Comparison of ENCODE assay signal across 12 mouse cellular contexts in the genomic region with DNA sequence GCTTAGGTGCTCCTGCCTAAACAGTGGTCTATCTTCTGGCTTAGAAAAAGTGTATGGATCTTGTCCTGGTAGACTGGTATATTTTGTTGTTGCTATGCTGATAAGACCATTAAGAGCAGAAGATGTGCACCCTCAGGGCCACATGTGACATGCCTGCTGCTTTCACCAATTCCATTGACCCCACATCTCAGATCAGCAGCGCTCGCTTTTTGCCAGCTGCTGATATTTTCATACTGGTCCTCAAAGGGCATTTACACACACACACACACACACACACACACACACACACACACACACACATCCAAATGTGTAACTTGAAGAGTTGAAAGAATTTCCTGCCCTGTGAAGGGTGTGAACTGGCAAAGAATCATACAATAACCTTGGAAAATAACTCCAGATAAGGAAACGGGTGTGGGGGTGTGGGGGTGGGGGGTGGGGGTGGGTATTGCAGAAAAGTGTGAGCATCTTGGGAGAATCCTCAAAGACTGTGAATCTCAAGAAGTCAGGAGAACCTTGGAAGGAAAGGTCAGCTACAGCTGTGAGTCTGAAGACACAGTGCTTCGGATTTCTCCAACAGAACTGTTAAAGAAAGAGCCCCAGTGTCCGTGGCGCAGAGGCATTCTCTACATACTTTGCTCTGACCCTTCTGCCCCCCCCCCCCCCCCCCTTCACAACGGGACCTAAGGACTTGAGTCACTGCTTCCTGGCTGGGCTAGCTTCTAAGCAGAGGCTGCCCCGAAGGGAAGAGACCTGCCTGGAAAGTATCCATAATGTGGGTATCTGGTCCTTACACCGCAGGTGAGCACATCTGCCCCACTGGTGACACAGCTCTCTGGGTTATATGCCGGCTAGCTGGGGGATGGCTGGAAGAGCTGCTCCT. TPM values are rescaled to one million over a fixed set of nuclear protein-coding genes. Genes with fewer than 3 reads are reported as not detected.
DNase-seq lines count a peak whose midpoint lies in the region; ATAC-seq and TF ChIP-seq lines count a peak whose summit lies in the region.
"Had no signal": no experiment of that assay in that cellular context is flagged by ENCODE, and none has a peak within 500 bp of the region (broad histone marks: within the 10 kb centered on the region; RNA-seq: fewer than 3 reads in every experiment).

No protein-coding gene starts in this region.

- H3K4me3 ChIP-seq in lung, postnatal 0 days (ENCODE audit: low read depth, low read length) = no peak overlapping the region
- H3K4me3 ChIP-seq in heart, embryonic 12.5 days = no peak overlapping the region
- H3K4me3 ChIP-seq in thymus, adult 2 months (ENCODE audit: control insufficient read depth, insufficient read depth, low read length) = no peak overlapping the region
- H3K4me3 ChIP-seq: limb, embryonic 10.5 days had no signal

- peak; percentile 83 for ATAC-seq in lung, postnatal 0 days
- peak; percentile 51 for ATAC-seq in heart, embryonic 12.5 days (ENCODE audit: insufficient number of reproducible peaks, low FRiP score)

- no peaks in the 10 kb centered on the region for H3K9me3 ChIP-seq in lung, postnatal 0 days (ENCODE audit: low read length)
- 0 out of 2 replicates have a peak, but pooled peaks cover 2% of the 10 kb centered on the region for H3K9me3 ChIP-seq in heart, embryonic 12.5 days (replicated peaks)
- H3K9me3 ChIP-seq: limb, embryonic 10.5 days had no signal

- no peak for TF ChIP-seq EP300 in lung, postnatal 0 days (IDR thresholded peaks at IDR 0.05)

- DNase-seq in heart, adult 11 months = peak; percentile 95
- DNase-seq in heart, postnatal 25 days (ENCODE audit: low spot score) = no peak
- peak; percentile 45 for DNase-seq in lung, postnatal 0 days (ENCODE audit: low spot score)
- DNase-seq in lung, adult 18-20 months = no peak
- DNase-seq in kidney, postnatal 25 days = peak; percentile 32 to 38
- DNase-seq in thymus, adult 2 months = no peak
- DNase-seq in right cerebral cortex, postnatal 36 days (ENCODE audit: low spot score in 2 of 2) = no peak
- DNase-seq: cerebellum, postnatal 10 days; gastrocnemius, postnatal 10 days had no signal

- no peaks in the 10 kb centered on the region for H3K36me3 ChIP-seq in lung, postnatal 0 days (ENCODE audit: insufficient read depth, low read length)
- H3K36me3 ChIP-seq in heart, embryonic 12.5 days = no peaks in the 10 kb centered on the region
- H3K36me3 ChIP-seq in thymus, adult 2 months (ENCODE audit: control insufficient read depth, insufficient read depth, low read length) = no peaks in the 10 kb centered on the region
- H3K36me3 ChIP-seq: limb, embryonic 10.5 days had no signal

- H3K27me3 ChIP-seq in lung, postnatal 0 days (replicated peaks; ENCODE audit: insufficient read depth, low read length) = no peaks in the 10 kb centered on the region
- no peaks in the 10 kb centered on the region for H3K27me3 ChIP-seq in heart, embryonic 12.5 days (replicated peaks)
- no peaks in the 10 kb centered on the region for H3K27me3 ChIP-seq in thymus, adult 2 months (ENCODE audit: control insufficient read depth, insufficient read depth, low read length)

- no peak for TF ChIP-seq CTCF in lung, postnatal 0 days (IDR thresholded peaks at IDR 0.05)
- no peak for TF ChIP-seq CTCF in thymus, adult 2 months (IDR thresholded peaks at IDR 0.05; ENCODE audit: borderline replicate concordance, control insufficient read depth, extremely low read depth, insufficient read depth, low read length, poor library complexity)

- H3K4me2 ChIP-seq in lung, postnatal 0 days (replicated peaks; ENCODE audit: low read depth, low read length) = 0 out of 2 replicates have a peak overlapping the region, but pooled peaks have one; percentile 11
- H3K4me2 ChIP-seq in heart, embryonic 12.5 days = peak overlapping the region; percentile 36

- TF ChIP-seq POLR2A in thymus, adult 2 months (IDR thresholded peaks at IDR 0.05; ENCODE audit: control insufficient read depth, extremely low read depth, insufficient read depth, low read length, poor library complexity) = no peak

- WGBS in lung, postnatal 0 days = 19% methylated on average over 9 of the region's 10 CpGs
- WGBS in heart, embryonic 12.5 days = 22% methylated on average over 10 of the region's 10 CpGs
- WGBS in thymus, adult 2 months = 83% methylated on average over 9 of the region's 10 CpGs

- peak overlapping the region; percentile 38; the same call in 1 of the 2 replicates for H3K27ac ChIP-seq in lung, postnatal 0 days (ENCODE audit: low read length)
- H3K27ac ChIP-seq in heart, embryonic 12.5 days (ENCODE audit: poor library complexity, severe bottlenecking) = peak overlapping the region; percentile 74
- no peak overlapping the region for H3K27ac ChIP-seq in thymus, adult 2 months (ENCODE audit: control insufficient read depth, insufficient read depth, low read length)
- H3K27ac ChIP-seq: limb, embryonic 10.5 days had no signal

- no peaks in the 10 kb centered on the region; the same call in 1 of the 2 replicates for H3K4me1 ChIP-seq in lung, postnatal 0 days (ENCODE audit: insufficient read depth, low read depth, low read length)
- H3K4me1 ChIP-seq in heart, embryonic 12.5 days (replicated peaks) = peaks cover 29% of the 10 kb centered on the region
- H3K4me1 ChIP-seq in thymus, adult 2 months (replicated peaks; ENCODE audit: control insufficient read depth, insufficient read depth, low read length) = no peaks in the 10 kb centered on the region

- intact Hi-C loops in heart, postnatal 25 days (cut with DNase I) = loop anchor here (2.0 kb wide), 1 partner anchor 13 kb away; no protein-coding TSS in a partner anchor

- H3K9ac ChIP-seq in lung, postnatal 0 days (replicated peaks; ENCODE audit: low read depth) = no peak overlapping the region
- H3K9ac ChIP-seq in heart, embryonic 12.5 days = no peak overlapping the region; the same call in 1 of the 2 replicates

RNA-seq across cellular contexts. Expression of a gene that starts 11.9 kb away (rescaled TPM):
- total RNA-seq in heart, postnatal 25 days (2021) = 100 to 1,000 TPM; 681 to 701 TPM
- 0.47 and 0.83 TPM in 2 replicates for polyA plus RNA-seq in lung, postnatal 0 days (2015; fragmentation: Nextera tagmentation; extraction: Ambion mirVana)
- polyA plus RNA-seq in heart, embryonic 12.5 days (2016; fragmentation: Nextera tagmentation; extraction: Ambion mirVana) = 45.3 and 49.3 TPM in 2 replicates
- 0.54 and 6.4 TPM in 2 replicates for polyA plus RNA-seq in thymus, adult 2 months (2012; rRNA removed)

RNA-seq across cellular contexts. Expression of a gene that starts 57.7 kb away (rescaled TPM):
- total RNA-seq in heart, postnatal 25 days (2021) = 10 to 100 TPM; 48.5 to 62.0 TPM
- 0.02 and 0.07 TPM in 2 replicates for polyA plus RNA-seq in lung, postnatal 0 days (2015; fragmentation: Nextera tagmentation; extraction: Ambion mirVana)
- polyA plus RNA-seq in heart, embryonic 12.5 days (2016; fragmentation: Nextera tagmentation; extraction: Ambion mirVana) = 0.24 TPM in 1 of 2 replicates, not detected in the other
- 1.1 TPM in 1 of 2 replicates, not detected in the other for polyA plus RNA-seq in thymus, adult 2 months (2012; rRNA removed)
- polyA plus RNA-seq: limb, embryonic 10.5 days; neural tube, embryonic 11.5 days had no signal

RNA-seq across cellular contexts. Expression of a gene that starts 57.9 kb away (rescaled TPM):
- total RNA-seq in heart, postnatal 25 days (2021) = 1,000 to 10,000 TPM; 1,436 to 1,506 TPM
- 227 and 244 TPM in 2 replicates for polyA plus RNA-seq in lung, postnatal 0 days (2015; fragmentation: Nextera tagmentation; extraction: Ambion mirVana)
- 715 and 719 TPM in 2 replicates for polyA plus RNA-seq in heart, embryonic 12.5 days (2016; fragmentation: Nextera tagmentation; extraction: Ambion mirVana)
- polyA plus RNA-seq in thymus, adult 2 months (2012; rRNA removed) = 3.6 and 3.8 TPM in 2 replicates

Comparison
In these comparisons a context has a peak if more than half of its experiments do, and no peak if none do; other contexts are left out.
1. DNase-seq: peak in heart, adult 11 months (single experiment), lung, postnatal 0 days (single experiment) and kidney, postnatal 25 days (2 of 2); none in heart, postnatal 25 days (single experiment), lung, adult 18-20 months (0 of 2), thymus, adult 2 months (single experiment) and right cerebral cortex, postnatal 36 days (0 of 2).
2. RNA of a gene that starts 57.9 kb away (polyA plus RNA-seq): 715 to 719 TPM in heart, embryonic 12.5 days and 227 to 244 TPM in lung, postnatal 0 days; 3.6 to 3.8 TPM in thymus, adult 2 months; every median in the first group is over 10 times any median in the second.